Mouse (Mus musculus): ENCODE data around the gene Diaph3. TPM values are rescaled to one million over a fixed set of nuclear protein-coding genes. Genes with fewer than 3 reads are reported as not detected.

Diaph3 gene
- polyA plus RNA-seq (2012; rRNA removed) = 3.6 and 4.3 TPM in 2 replicates

DNA sequence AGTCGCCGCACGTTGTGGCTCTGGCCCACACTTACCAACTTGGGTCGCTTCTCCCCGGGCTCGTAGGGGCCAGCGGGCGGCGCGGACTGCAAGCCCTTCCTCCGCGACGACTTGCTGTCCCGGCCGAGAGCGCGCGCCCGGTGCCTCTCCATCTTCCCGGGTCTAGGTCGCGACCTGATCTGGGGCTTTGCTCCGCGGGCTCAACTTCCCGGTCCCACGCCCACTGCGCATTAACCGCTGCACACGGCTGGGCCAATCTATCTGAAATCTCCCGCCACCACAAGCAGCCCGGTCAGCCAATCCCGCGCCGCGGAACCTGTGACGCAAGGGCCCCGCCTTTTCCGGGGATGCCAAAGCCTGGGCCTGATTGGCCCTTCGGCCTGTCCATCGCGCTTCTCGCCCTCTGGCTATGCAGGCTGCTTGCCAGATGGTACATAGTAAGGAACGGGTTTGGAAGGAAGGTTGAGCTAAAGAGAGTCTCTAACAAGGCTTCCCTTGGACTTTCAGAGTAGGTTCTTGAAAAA, at the start of gene Diaph3:
Diaph3 (minus strand) TSS at position 273 of the 524 bp plus-strand sequence.

Data from liver, embryonic 18 days (tissue).